Mouse (Mus musculus): ENCODE data around the gene Gm20662. TPM values are rescaled to one million over a fixed set of nuclear protein-coding genes. Genes with fewer than 3 reads are reported as not detected.

Gm20662 gene
- polyA plus RNA-seq, 1 experiment from 2014 or later, result 0.71 TPM

DNA sequence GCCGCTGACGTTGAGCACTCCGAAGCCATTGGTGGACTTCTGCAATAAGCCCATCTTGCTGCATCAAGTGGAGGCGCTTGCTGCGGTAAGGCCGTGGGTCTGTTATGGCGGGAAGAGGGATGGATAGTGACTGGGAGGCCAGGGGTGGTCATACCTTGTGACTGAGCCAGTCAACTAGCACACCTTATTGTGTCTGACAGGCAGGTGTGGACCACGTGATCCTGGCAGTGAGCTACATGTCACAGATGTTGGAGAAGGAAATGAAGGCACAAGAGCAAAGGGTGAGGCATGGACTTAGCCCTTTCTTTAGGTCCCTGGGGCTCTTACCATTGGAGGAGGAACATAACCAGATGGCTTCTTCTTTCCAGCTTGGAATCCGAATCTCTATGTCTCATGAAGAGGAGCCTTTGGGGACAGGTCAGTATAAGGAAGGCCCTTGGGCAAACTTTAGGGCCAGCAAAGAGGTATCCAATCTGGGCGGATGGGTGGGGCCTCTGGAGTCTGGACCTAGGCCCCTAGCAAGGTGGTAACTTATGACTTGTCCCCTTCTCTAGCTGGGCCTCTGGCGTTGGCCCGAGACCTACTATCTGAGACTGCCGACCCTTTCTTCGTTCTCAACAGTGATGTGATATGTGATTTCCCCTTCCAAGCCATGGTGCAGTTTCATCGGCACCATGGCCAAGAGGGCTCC, 53.6 kb downstream of the Gm20662 start:
- no peaks in the 10 kb centered on the region for H3K9me3 ChIP-seq
- peak overlapping the region; percentile 94 for H3K4me3 ChIP-seq
- WGBS, result 35% methylated on average over 15 of the region's 15 CpGs
- peaks cover 66% of the 10 kb centered on the region for H3K36me3 ChIP-seq
- no peak for ATAC-seq (ENCODE audit: extremely low read depth, insufficient number of reproducible peaks, low FRiP score, low TSS enrichment)
- peak overlapping the region; percentile 92 for H3K9ac ChIP-seq
- no peaks in the 10 kb centered on the region for H3K27me3 ChIP-seq (replicated peaks)
- H3K27ac ChIP-seq (replicated peaks), result peak overlapping the region; percentile 73
- peaks cover 48% of the 10 kb centered on the region for H3K4me1 ChIP-seq
- H3K4me2 ChIP-seq, result peak overlapping the region; percentile 97

GRCm38 (mm10) chr9:108051184-108051930, 55.2 kb downstream of the Gm20662 start:
- no peaks in the 10 kb centered on the region for H3K27me3 ChIP-seq (replicated peaks)
- peaks cover 48% of the 10 kb centered on the region for H3K4me1 ChIP-seq
- H3K9ac ChIP-seq, result no peak overlapping the region
- no peak for ATAC-seq (ENCODE audit: extremely low read depth, insufficient number of reproducible peaks, low FRiP score, low TSS enrichment)
- peaks cover 66% of the 10 kb centered on the region for H3K36me3 ChIP-seq
- WGBS, result 89% methylated on average over 15 of the region's 15 CpGs
- H3K4me2 ChIP-seq, result no peak overlapping the region
- H3K4me3 ChIP-seq, result no peak overlapping the region
- no peak overlapping the region for H3K27ac ChIP-seq (replicated peaks)
- H3K9me3 ChIP-seq, result no peaks in the 10 kb centered on the region

DNA sequence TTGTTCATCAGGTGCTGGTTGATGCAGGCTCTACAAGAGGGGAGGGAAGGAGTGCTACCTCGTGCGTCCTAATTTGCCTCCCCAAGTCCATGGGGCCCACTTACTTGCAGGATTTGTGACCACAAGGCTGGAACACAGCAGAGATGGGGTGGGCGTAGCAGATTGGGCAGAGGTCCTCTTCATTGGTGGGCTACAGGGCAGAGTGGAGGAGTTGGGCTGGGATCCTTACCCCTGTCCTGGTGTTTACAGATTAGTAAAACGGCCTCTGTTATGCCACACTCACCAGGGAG, 55.7 kb downstream of the Gm20662 start:
- Histone ChIP-seq H3K36me3 (peaks cover 66% of the 10 kb centered on the region), H3K9ac (no peak overlapping the region), H3K4me1 (peaks cover 46% of the 10 kb centered on the region), H3K27ac (replicated peaks) (no peak overlapping the region), H3K4me2 (no peak overlapping the region), H3K27me3 (replicated peaks) (no peaks in the 10 kb centered on the region), H3K9me3 (no peaks in the 10 kb centered on the region), H3K4me3 (no peak overlapping the region)
- ATAC-seq (ENCODE audit: extremely low read depth, insufficient number of reproducible peaks, low FRiP score, low TSS enrichment), result no peak
- 83% methylated on average over 4 of the region's 4 CpGs for WGBS

- Histone ChIP-seq H3K27me3 (replicated peaks) (no peaks in the 10 kb centered on the region), H3K9me3 (no peaks in the 10 kb centered on the region), H3K4me3 (no peak overlapping the region), H3K36me3 (peaks cover 66% of the 10 kb centered on the region), H3K9ac (no peak overlapping the region), H3K4me2 (no peak overlapping the region), H3K27ac (replicated peaks) (peak overlapping the region; percentile 42; the same call in 1 of the 2 replicates), H3K4me1 (peaks cover 41% of the 10 kb centered on the region)
- 81% methylated on average over 7 of the region's 7 CpGs for WGBS
- ATAC-seq (ENCODE audit: extremely low read depth, insufficient number of reproducible peaks, low FRiP score, low TSS enrichment), result no peak
Measured at GRCm38 (mm10) chr9:108052411-108052810, 56.3 kb downstream of the Gm20662 start.

GRCm38 (mm10) chr9:108052885-108053664, 56.9 kb downstream of the Gm20662 start, which contains the start of gene Amigo3:
Gene Amigo3, plus strand, starts transcription at chr9:108053159.
- WGBS, result 54% methylated on average over 20 of the region's 20 CpGs
- peaks cover 71% of the 10 kb centered on the region for H3K36me3 ChIP-seq
- H3K9ac ChIP-seq, result peak within 1 kb of the TSS; percentile 72
- H3K9me3 ChIP-seq, result no peaks in the 10 kb centered on the region
- peaks cover 34% of the 10 kb centered on the region for H3K4me1 ChIP-seq
- H3K4me2 ChIP-seq, result peak within 1 kb of the TSS; percentile 63
- ATAC-seq (ENCODE audit: extremely low read depth, insufficient number of reproducible peaks, low FRiP score, low TSS enrichment), result peak; percentile 10; the same call in 1 of the 2 replicates
- H3K27me3 ChIP-seq (replicated peaks), result no peaks in the 10 kb centered on the region
- peak within 1 kb of the TSS; percentile 35 for H3K4me3 ChIP-seq
- H3K27ac ChIP-seq (replicated peaks), result peak within 1 kb of the TSS; percentile 53; the same call in 1 of the 2 replicates

- Histone ChIP-seq H3K4me2 (peak overlapping the region; percentile 63; the same call in 1 of the 2 replicates), H3K9me3 (no peaks in the 10 kb centered on the region), H3K27me3 (replicated peaks) (no peaks in the 10 kb centered on the region), H3K36me3 (peaks cover 78% of the 10 kb centered on the region), H3K9ac (peak overlapping the region; percentile 72; the same call in 1 of the 2 replicates), H3K27ac (replicated peaks) (no peak overlapping the region), H3K4me3 (0 out of 2 replicates have a peak overlapping the region, but pooled peaks have one; percentile 35), H3K4me1 (peaks cover 30% of the 10 kb centered on the region)
- 89% methylated on average over 15 of the region's 15 CpGs for WGBS
- no peak for ATAC-seq (ENCODE audit: extremely low read depth, insufficient number of reproducible peaks, low FRiP score, low TSS enrichment)
Measured at GRCm38 (mm10) chr9:108053665-108054225, 57.6 kb downstream of the Gm20662 start.

- no peak overlapping the region for H3K27ac ChIP-seq (replicated peaks)
- H3K27me3 ChIP-seq (replicated peaks), result no peaks in the 10 kb centered on the region
- no peak overlapping the region for H3K9ac ChIP-seq
- ATAC-seq (ENCODE audit: extremely low read depth, insufficient number of reproducible peaks, low FRiP score, low TSS enrichment), result no peak
- peaks cover 85% of the 10 kb centered on the region for H3K36me3 ChIP-seq
- 84% methylated on average over 22 of the region's 22 CpGs for WGBS
- H3K4me3 ChIP-seq, result no peak overlapping the region
- no peak overlapping the region for H3K4me2 ChIP-seq
- peaks cover 29% of the 10 kb centered on the region for H3K4me1 ChIP-seq
- H3K9me3 ChIP-seq, result no peaks in the 10 kb centered on the region
Measured at GRCm38 (mm10) chr9:108054331-108055040, 58.3 kb downstream of the Gm20662 start.

DNA sequence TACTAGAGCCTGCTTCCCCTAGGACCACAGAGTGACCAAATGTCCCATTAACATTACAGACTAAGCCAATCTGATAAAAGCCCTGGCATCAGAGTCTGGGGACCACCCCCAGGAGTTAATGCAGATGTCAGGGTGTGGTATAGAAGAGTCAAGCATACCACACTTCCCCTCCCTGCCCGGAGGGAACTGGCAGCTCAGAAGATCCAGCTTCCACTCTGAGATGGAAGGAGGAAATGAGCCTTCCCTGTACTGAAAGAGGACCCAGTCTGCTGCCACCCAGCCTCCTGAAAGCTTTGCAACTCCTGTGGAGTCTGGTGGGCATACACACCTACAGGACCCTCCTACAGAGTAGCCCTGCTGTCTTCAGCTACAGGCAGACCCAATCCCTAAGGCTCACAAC, 58.9 kb downstream of the Gm20662 start:
- H3K27me3 ChIP-seq (replicated peaks), result no peaks in the 10 kb centered on the region
- no peak overlapping the region for H3K4me2 ChIP-seq
- no peak overlapping the region for H3K27ac ChIP-seq (replicated peaks)
- H3K36me3 ChIP-seq, result peaks cover 91% of the 10 kb centered on the region
- no peaks in the 10 kb centered on the region for H3K9me3 ChIP-seq
- H3K9ac ChIP-seq, result no peak overlapping the region
- no peak overlapping the region for H3K4me3 ChIP-seq
- peaks cover 24% of the 10 kb centered on the region for H3K4me1 ChIP-seq
- ATAC-seq (ENCODE audit: extremely low read depth, insufficient number of reproducible peaks, low FRiP score, low TSS enrichment), result no peak
- 37% methylated on average over 1 of the region's 1 CpGs for WGBS

DNA sequence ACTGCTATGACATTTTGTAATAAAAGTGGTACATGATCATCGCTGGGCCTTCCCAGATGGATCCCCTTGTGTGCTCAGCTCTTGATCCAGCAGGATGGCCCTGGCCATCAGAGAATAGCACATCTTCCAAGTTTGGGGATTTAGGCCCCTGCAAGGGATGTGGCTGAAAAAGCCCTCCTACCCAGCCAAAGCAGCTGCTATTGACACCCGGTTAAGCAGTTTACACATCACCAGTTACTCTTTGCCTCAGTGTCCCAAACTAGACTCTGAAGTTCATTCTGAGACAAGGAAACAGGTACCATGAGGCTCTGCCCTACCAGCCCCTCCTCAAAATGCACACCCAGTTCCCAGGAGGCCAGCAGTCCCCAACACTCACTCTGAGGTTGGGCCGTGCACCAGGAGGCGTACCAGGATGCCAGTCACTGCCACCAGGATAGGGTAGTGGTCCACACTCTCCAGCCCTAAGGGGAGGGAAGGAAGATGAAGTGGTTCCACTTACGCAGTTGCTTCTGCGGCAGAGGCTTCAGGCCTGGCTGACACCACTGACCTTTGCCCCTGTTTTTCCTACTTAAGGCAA, 59.6 kb downstream of the Gm20662 start:
- Histone ChIP-seq H3K9me3 (no peaks in the 10 kb centered on the region), H3K27ac (replicated peaks) (no peak overlapping the region), H3K9ac (no peak overlapping the region), H3K4me2 (no peak overlapping the region), H3K36me3 (peaks cover 90% of the 10 kb centered on the region), H3K27me3 (replicated peaks) (no peaks in the 10 kb centered on the region), H3K4me3 (no peak overlapping the region), H3K4me1 (peaks cover 25% of the 10 kb centered on the region)
- 90% methylated on average over 6 of the region's 6 CpGs for WGBS
- ATAC-seq (ENCODE audit: extremely low read depth, insufficient number of reproducible peaks, low FRiP score, low TSS enrichment), result no peak

DNA sequence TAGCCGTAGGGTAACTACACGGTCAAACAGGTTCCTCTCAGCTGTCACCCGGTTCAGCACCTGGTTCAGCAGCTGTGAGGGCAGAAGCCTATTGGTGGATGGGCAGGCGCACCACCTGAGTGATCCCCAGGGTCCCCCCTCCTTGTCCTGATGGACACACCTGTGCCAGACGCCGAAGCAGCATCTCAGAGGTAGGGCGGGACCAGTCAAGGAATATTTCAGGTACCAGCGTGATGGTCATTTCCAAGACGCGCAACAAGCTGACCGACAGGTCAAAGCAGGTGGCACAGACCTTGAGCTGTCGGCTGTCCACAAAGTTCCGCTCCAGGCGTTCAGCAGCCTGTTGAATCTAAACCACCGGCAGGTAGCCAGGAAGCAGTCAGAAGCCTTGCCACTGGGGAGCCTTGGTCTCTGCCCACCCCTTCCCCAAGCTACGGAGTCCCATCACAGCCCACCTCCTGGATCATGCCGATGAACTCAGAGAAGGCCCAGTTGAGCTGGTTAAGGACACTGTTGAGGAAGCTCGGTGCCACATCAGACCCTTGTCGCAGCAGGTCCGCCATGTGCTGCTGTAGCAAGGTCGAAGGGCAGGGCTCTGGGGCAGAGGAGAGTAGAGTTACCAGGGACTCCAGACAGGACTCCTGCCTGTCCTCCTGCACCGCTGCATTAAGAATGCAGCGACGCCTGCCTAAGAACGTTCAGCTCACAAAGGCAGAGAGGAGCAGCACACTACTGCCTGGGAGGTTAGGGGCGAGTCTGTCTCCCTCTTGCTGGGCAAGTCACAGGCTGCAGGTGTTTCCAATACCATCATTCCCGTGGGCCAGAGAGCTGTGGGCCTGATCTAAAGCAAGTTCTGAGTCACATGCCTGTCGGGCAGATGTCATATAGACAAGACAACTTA, 60.5 kb downstream of the Gm20662 start:
- Histone ChIP-seq H3K4me1 (peaks cover 24% of the 10 kb centered on the region), H3K27me3 (replicated peaks) (no peaks in the 10 kb centered on the region), H3K4me2 (no peak overlapping the region), H3K9me3 (no peaks in the 10 kb centered on the region), H3K4me3 (no peak overlapping the region), H3K36me3 (peaks cover 88% of the 10 kb centered on the region), H3K27ac (replicated peaks) (no peak overlapping the region), H3K9ac (no peak overlapping the region)
- no peak for ATAC-seq (ENCODE audit: extremely low read depth, insufficient number of reproducible peaks, low FRiP score, low TSS enrichment)
- WGBS, result 77% methylated on average over 28 of the region's 28 CpGs

Data from heart, embryonic 13.5 days (tissue).